Mouse (Mus musculus) naive thymus-derived CD4-positive, alpha-beta T cell, adult 2 months (primary cell): ENCODE measurements around the gene Hjurp.

Experiments
- DNase-seq: peaks from one replicate; pipeline ENCODE4 v3.0.0-alpha.2; 2011; ENCODE audit warnings: low read depth

Hjurp gene

DNA sequence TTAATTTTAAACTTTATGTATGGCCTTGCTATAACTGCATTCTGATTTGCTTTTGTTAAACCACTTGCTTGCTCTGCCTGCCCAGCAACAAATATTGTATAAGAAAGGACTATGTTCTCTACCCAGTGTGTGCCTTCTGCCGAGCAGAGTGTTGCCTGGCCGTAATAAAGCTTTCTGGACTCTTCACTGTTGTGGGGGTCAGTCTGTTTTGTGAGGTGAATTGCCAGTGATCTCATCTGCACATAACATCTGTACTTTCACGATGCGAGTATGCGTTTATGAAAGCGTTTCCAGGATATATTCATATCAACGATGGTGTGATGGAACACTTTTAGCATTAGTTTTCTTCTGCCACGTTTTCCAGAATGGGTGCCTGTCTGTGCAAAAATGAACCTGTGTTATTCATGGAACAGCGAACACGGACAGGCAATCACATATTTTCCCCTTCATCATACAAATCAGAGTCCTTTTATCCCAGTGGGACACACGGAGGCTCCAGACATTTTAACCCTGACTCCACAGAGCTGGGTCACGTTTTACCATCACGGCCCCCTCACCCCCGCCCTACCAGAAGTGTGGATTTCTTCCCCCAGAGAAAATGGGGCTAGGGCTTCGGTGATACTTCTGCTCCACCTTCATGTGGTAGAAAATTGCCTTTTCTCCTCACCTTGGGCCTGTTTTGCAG is 2.7 kb upstream of the Hjurp start:
- DNase-seq, result no peak

DNA sequence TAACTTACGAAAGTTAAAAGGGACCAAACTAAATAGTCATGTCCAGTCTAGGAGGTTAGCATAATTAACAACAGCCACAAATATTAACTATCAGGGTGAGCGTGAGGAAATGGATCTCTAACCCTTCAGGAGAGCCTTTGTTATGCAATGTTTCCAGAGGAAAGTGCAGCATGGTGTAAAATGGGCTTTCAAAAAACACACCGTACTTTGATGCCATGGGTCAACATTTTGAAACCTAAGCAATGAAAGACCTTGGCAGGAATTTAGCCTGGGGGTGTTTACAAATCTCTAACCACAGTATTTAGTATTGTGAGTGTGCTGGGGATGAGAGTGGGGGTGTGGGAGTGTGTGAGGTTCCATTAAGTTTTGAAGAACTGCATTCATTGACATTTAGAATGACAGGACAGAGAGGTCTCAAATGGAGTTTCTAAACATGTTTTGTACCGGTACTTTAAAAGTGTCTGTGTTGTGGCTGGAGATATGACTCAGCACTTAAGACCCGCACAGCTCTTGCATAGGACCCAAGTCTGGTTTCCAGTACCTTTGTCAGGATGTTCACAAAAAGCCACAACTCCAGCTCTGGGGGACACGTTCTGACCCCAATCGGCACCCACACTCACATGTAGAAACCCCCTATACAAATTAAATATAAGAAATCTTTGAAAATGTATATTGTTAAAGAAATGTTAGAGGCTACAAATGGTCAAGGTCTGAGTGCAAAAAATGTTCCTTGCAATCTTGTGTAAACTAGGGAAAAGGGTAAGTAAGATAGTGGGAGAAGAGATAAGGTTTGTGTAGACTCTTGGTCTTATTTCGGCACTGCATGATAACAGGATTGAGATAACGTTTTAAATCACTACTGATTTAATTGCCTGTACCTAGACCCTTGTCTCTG is 1.9 kb upstream of the Hjurp start:
- peak; percentile 45 for DNase-seq

DNA sequence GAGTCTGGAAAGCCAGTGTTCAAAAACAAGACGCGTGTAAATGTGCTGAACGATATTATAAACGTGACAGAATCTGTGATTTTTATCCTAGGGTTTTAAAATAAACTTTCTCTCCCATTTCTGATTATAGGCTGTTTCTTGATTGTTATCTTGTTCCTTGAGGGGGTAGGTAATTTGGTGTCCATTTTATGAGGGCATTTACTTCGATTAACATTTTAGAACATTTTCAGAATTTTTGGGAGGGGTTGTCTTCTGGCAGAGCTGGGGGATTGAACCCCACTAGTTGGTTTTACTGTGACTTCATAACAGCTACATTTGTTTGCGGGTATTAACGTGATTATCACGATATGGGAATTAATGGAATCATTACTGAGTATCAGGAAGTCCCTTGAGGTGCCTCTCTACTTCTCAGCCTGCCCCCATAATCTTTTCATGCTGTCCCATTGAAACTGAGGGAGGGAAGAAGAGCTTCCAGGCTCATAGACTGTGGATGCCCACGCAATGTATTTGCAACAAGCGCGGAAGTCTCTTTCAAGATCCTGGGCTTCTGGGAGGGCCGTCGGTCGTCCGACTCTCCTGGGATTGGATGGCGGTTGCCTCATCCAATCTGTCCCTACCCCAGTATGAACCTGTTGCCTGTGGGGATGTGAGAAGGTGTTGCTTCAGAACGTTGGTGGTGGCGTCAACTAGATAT is 532 bp upstream of the Hjurp start:
- no peak for DNase-seq

DNA sequence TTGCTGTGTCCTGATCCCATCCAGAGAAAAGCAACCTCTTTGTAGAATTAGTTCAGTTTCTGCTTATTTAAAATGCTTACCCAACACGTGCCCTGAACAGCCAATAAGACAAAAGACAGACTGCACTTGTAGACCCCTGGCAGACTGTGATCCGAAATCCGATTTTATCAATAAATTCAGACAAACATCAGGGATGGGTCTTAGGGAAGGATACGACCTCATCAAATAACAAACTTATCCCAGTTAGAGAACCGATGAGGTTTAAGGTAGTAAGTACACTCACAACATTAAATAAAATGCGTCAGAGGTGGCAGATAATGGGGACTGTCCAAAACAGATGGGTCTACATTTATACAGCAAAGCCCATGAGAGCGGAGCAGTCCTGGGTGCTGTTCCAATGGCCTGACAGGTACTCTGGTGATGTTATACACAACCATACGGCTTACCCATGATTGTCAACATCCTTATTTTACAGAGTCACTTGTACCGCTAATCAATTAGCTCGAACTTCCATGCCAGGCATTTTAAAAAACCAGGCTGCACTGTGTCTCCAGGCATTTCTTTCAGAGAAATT is 822 bp downstream of the Hjurp start:
- DNase-seq, result no peak

DNA sequence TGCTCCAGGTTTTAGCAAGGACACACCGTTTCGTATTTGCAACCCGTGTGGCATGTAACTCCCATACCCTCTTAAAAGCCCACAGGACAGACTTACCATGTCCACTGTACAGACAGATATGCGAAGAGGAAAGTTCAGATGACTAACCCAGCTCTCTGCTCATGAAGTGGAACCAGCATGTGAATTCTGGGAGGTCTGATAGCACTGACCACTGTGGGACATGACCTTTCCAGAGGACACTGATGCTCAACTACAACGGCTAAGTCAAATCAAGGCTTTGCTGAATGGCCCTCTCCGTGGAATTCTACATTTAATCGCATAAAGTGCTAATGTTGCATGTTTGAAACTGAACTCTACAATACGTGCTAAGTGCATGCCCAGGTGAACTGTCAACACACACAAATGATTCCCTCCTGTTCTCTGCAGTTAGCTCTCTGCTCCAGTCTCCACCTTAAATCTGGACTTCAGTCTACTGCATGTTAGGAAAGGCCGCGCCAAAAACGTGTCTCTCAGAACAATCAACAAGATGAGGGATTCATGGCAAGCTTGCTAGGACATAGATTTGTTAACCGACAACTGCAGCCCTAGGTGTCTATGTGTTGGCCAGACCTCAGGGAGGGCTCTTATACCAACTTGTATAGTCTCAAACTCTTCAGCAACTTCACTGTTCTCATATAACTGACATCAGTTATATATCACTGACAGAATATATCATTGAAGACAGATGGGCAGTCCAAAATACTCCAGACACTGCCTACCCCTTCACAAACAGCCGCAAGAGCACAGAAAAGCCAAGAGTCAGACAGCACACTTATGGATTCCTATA is 1.5 kb downstream of the Hjurp start:
- DNase-seq, result peak; percentile 67

DNA sequence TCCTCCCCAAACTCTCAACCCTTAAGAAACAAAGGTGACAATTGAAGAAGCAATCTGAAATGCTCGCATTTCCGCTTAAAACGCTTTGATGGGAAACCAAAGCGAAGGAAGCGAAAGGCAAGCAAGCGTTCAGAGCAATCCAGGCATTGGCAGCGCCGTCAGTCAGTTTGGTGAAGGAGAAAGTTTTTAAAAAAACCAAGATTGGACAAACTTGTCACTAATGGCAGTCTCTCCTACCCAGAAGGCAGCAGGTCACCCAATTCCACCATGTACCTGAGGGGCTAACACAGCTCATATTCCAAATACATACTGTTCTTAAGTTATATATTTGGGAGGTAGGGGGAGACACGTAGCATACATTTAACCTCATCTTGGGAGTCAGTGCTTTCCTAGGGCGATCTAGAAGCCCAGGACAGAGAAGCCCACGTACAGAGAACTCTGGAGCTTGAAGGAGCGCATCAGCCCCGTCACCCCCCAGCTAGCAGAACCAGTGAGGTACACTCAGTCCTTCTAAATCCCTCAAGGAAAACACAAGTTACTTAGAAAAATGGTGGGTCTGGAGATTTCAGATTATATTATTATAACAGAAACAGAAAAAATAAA is 2.3 kb downstream of the Hjurp start:
- peak; percentile 38 for DNase-seq

DNA sequence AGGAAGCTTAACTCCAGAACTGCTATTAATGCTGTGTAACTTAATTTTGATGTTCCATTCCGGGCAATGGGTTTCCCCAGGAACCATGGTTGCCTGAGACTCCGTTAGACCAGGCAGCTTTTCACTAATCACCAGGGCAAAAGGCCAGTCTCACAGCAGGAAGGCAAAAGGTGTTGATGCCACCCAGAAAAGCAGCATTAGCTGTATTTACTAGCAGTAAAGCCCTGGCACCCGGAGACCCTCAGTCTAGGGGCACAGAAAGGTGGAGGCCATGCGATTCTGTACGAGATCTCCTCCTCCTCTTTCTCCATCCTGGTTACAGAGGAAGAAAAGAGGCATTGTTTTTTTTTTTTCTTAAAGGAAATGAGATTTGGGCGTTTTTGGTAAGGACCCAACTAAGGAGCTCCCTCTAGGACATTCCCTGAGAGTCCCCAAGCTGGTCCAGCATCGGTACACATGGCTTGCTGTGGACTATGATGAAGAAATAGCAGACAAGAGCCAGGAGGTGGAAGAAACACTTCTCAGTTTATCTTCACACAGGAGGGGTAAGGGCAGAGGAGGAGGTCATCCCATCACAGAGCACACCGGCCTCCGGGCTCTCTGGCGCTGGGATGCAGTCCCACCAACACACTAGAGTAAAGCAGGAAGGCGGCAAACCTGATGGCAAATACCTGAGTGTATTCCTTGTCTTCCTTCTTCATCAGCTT is 2.9 kb downstream of the Hjurp start:
- no peak for DNase-seq

DNA sequence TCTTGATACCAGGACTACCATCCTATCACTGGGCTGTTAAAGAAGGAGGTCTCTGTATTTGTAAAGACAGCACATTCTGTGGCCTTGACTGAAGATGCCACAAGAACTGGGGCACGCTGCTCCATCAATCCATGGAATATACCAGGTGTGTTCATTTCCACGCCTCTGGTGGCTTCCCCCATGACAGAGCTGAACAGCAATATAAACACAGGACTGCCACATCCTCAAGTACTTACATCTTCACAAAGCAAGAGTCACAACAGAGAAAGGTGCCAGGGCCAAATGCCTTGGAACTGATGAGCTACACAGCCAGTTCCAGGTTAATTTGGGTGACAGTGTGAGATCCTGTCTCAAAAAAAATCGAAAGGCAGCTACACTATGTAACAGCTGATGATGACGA is 3.6 kb downstream of the Hjurp start:
- no peak for DNase-seq

DNA sequence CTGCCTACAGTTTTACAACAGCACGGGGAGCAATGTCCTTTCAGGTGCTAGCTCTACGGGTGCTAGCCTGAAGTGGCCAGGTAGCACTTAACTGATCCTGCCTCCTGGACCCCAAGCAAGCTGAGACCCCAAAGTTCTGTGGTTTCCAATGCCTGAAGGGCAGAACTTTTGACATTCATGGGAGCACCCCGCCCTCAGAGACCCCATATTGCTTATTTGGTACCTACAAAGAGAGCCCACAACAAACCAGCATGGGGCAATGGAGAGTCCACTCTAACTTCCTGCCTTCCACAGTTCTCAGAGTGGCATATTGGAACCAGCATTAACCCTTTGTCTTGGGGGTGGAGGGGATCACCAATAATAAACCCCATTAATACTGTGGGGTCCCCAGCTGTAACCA is 4.1 kb downstream of the Hjurp start:
- no peak for DNase-seq

DNA sequence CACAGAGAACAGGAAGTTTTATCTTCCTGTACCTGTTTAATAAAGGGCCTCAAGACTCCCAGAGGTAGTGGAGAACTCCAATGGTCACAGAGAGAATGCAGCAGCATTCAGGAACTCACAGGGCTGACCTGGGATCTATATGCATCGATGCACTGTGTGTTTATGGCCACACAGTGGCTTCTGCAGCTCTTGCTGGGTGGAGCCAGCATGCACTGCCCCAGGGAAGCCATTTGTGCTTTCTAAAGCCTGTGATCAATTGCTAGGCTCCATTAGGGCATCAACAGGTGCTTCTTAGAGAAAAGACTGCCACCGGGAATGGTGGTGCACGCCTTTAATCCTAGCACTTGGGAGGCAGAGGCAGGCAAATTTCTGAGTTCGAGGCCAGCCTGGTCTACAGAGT is 4.6 kb downstream of the Hjurp start:
- DNase-seq, result no peak

DNA sequence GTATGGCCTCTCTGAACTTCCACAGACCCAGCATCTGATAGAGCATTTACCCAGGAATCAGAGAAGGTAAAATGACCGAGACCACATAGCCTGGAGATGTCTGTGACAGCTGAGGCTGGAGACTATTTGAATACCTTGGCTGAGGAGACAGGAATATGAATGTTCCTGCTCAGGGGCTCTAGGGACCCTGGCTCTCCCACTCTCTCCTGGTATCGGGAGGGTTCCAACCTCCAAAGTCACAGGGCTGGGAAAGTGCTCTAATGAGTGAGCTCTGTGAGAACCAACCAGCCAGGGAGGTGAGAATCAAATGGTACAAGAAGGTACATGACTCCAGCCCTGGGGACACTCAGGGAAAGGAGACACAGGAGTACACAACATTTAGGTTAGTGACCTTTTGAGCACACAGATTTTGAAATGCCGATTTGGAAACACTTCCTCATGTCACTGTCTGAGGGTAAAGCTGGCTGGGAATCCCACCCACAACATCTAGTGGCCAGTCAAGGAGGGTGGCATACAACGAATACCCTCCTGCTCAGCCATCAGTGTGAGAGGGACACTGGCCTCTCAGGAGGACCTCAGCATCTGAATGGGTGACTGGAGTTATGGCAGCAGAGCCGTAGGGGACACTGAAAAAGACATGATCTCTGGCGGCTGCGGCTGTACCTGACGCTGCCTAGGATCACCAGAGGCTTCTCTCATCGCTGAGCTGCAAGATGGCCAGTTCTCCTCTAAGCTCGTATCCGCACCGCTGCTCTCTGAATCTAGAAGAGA is 7.7 kb downstream of the Hjurp start:
- DNase-seq, result no peak

DNA sequence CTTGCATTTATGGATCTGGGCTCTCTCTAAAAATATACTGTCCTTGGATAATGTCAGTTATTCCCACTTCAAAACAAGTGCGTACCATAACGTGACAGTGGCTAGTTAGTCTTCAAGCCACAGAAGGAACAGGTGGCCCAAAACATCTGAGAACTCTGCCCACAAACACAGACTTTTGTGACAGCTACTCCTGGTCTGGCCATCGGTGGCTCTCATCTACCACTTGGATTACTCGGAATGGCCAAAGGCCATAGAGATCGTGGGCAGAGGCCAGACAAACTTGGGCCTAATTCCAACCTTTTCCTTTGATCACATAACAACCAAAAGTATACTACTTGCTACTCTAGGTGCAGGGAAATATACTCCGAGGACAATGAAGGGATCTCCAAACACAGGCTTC is 9.4 kb downstream of the Hjurp start:
- no peak for DNase-seq

DNA sequence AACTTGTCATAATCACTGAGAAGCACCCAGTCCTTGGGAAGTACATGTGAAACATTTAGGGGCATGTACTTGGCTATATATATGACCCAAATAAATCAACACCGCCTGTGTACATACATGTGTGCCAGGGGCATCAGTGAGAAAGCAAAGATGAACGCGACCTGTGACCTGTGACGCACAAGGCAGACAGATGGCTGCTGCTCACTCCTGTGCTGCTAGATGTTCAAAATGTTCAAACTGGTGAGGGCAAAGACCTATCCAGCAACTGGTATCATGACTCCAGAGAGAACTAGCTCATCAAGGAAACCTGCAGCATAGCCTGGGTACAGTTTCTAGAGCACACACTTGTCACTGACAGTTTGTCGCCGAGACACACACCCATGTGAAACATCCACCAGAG is 9.9 kb downstream of the Hjurp start:
- DNase-seq, result no peak

DNA sequence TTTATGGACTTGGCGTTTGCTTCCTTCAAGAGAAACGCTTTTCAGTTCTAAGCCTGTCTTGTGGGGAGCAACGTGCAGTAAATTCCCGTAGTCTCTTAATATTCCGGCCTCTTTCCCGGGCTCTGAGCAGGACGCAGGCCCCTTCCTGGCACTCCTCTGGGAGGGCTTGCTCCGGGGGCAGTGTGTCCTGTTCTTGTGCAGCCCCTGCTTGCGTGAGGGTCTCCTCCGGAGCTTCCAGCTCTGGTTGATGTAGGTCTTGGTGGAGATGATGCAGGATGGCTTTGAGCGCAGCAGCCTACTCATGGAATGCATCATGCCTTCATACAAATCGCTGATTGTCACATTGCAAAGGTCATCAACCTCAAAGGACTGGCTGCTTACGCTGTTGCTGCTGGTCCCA is 11.3 kb downstream of the Hjurp start:
- DNase-seq, result no peak

DNA sequence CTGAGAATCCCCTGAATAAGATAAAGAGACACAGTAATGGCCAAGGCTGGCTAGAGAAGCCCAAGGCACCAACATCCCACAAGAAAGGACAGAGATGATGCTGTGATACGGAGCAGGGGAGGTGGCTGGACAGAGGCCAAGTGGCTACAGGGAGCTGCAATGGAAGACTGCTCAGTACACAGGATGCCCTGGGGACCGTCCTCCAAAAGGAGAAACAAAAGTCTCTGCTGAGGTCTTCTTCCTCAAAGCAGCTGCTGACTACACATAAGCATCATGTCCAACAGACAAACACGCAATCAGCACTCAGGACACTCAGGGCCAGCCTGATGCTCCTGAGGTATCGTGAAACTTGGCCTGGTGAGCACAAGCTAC is 12.6 kb downstream of the Hjurp start:
- DNase-seq, result no peak

DNA sequence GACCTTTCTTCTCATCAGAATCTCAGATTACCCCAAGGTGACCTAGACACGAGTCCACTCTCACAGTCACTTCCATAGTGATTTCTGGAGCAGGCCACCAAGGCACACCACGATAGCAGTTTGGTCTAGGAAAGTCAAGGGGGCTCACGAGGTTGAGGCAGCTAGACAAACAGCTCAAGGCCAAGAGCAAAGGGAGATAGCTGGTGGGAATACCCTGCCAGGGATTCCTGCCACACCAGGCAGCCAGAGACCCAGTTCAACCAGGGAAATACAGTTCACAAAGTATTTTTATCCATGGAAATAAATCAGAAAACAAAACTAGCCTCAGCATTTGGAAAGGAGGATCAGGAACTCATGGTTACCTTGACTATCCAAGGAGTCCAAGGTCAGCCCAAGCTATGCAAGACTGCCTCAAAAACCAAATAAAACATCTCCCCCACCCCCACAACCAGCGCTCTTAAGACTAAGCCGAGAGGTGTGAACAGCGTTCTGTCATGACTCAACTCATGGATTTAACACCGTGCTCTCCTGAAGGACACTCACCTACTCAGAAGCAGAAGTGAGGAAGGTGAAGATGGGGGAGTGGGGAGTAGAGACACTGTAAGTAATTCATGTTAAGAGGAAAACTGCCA is 13.1 kb downstream of the Hjurp start:
- DNase-seq, result no peak

DNA sequence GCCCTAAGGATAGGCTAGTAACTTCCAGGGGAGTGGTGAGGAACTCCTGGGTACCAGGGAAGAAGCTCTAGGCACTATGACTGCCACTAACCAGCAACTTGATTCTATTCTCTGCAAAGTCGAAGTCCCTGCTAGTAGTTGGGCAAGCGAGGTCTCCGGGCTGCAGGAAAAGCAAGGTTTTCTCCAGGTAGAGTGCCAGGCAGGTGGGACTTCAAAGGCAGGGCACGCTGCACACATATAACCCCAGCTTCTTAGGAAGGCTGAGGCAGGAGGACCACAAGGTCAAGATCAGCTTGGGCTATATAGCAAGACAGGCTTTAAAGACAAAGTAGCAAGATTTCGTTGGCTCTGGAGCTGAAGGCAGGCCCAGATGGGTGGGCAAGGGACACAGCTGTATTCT is 13.7 kb downstream of the Hjurp start:
- DNase-seq, result no peak

DNA sequence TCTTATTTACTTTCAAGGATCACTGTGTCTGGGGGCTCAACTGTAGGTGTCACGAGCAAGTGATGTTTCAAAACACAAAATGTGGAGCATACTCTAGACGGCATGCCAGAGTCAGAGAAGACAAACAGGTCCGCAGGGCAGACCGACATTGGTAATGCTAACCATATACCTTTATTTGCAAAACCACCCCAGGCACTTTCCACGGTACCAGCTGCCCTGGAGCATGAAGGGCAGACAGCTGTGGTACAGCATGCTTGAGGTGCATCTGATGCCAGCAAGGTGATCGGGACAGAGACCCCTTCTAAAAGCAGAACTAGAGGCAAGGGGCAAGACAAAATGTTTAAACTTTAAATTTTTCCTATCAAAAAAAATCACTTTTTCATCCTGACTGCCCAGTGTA is 14.5 kb downstream of the Hjurp start:
- no peak for DNase-seq

DNA sequence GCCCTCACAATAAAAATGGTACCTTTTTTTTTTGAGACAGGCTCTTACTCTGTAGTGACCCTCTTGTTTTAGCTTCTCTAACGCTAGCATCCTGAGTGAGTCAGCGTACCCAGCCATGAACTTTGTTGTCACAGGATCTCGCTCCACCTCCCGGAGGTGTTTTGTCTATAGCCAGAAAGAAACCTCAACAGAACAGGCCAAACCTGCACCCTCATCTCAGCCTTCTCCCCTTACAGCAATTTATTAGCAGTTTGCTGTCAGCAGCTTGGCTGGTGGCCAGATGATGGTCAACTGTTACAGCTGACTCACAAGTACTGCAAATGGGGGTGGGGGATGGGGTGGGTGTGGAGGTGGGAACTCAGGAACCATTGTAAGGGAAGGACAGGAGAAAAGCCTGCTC is 15.2 kb downstream of the Hjurp start:
- no peak for DNase-seq

DNA sequence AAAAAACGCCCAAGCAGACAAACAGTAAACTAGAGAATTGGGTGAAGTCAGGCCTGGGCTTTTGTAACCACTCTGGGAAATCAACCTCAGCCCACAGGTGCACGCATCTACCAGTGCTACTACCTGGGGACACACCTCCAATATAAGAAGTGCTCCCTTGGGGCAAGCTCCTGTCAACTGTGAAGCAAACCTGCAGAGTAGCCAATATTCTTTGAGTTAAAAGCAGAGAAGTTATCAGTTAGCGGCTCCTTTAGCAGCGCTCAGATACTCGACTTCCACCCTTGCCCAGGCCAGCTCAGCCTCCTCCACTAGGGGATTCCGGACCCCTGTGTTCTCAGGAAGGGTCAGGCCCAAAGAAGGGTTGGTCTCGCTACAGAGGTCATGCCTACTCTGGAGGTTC is 15.7 kb downstream of the Hjurp start:
- DNase-seq, result no peak
